In the genomic region with DNA sequence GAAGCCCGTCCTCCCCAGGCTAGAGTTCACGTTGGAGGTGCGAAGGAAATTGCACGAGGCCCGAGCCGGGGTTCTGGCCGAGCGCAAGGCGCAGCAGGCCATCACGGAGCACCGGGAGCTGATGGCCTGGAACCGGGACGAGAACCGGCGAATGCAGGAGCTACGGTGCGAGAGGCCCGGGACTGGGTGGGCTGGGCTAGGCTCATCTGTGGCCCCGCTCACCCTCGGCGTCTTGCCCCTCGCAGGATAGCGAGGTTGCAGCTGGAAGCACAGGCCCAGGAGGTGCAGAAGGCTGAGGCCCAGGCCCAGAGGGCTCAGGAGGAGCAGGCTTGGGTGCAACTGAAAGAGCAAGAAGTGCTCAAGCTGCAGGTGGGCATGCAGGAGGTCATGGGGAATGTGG, we compare ENCODE assay signal across 8 mouse cellular contexts. TPM values are rescaled to one million over a fixed set of nuclear protein-coding genes. Genes with fewer than 3 reads are reported as not detected.
DNase-seq lines count a peak whose midpoint lies in the region; ATAC-seq and TF ChIP-seq lines count a peak whose summit lies in the region.

No protein-coding gene starts in this region.

- H3K27me3 ChIP-seq in liver, postnatal 0 days (ENCODE audit: insufficient read depth, low read length): no peaks in the 10 kb centered on the region

- no peaks in the 10 kb centered on the region for H3K9me3 ChIP-seq in liver, postnatal 0 days (ENCODE audit: low read length)

- peak; percentile 18 for ATAC-seq in granulocyte monocyte progenitor cell, adult 5-6 weeks (replicated peaks; ENCODE audit: poor library complexity, severe bottlenecking)
- peak; percentile 23; the same call in 1 of the 2 replicates for ATAC-seq in liver, postnatal 0 days

- peaks cover 19% of the 10 kb centered on the region for H3K4me1 ChIP-seq in liver, postnatal 0 days (ENCODE audit: insufficient read depth)

- 1% methylated on average over 23 of the region's 23 CpGs for WGBS in liver, postnatal 0 days (ENCODE audit: insufficient replicate concordance)

- peak overlapping the region; percentile 92 for H3K4me3 ChIP-seq in liver, postnatal 0 days (ENCODE audit: low read depth, low read length)

- peak; percentile 34 for DNase-seq in gastrocnemius, postnatal 10 days
- no peak for DNase-seq in gastrocnemius, postnatal 4 days (ENCODE audit: low spot score in 2 of 2)
- DNase-seq in retina, embryonic 14.5 days (ENCODE audit: low spot score): peak; percentile 22
- no peak for DNase-seq in retina, postnatal 1 day
- DNase-seq in liver, postnatal 0 days: no peak
- DNase-seq in B cell, adult 2 months: no peak
- DNase-seq in adrenal gland, postnatal 36 days: no peak

- no peak for TF ChIP-seq CTCF in liver, postnatal 0 days (IDR thresholded peaks at IDR 0.05; ENCODE audit: low read depth)

- H3K4me2 ChIP-seq in liver, postnatal 0 days (ENCODE audit: low read depth, low read length): peak overlapping the region; percentile 76

- H3K27ac ChIP-seq in liver, postnatal 0 days (ENCODE audit: low read depth): peak overlapping the region; percentile 51; the same call in 1 of the 2 replicates

- TF ChIP-seq EP300 in liver, postnatal 0 days (IDR thresholded peaks at IDR 0.05; ENCODE audit: low read depth): no peak

- H3K9ac ChIP-seq in liver, postnatal 0 days (replicated peaks): peak overlapping the region; percentile 88

- peaks cover 7% of the 10 kb centered on the region for H3K36me3 ChIP-seq in liver, postnatal 0 days (replicated peaks; ENCODE audit: insufficient read depth, low read length)

RNA-seq across cellular contexts. Expression of gene Mrps26, which starts 0.5 kb away (rescaled TPM):
- 10 to 100 TPM; 48.6 to 51.2 TPM for total RNA-seq in gastrocnemius, postnatal 10 days (2021)
- 10 to 100 TPM; 51.9 to 60.9 TPM for total RNA-seq in gastrocnemius, postnatal 4 days (2021)
- 66.7 and 82.1 TPM in 2 replicates for total RNA-seq in granulocyte monocyte progenitor cell, adult 5-6 weeks (2014; fragmentation: Nextera tagmentation)
- total RNA-seq in granulocyte monocyte progenitor cell, adult 5-6 weeks (2017): 47.1 and 52.4 TPM in 2 replicates
- 38.8 and 39.8 TPM in 2 replicates for polyA plus RNA-seq in liver, postnatal 0 days (2015; fragmentation: Nextera tagmentation; extraction: Ambion mirVana)
- 10 to 100 TPM; 56.5 to 70.3 TPM for total RNA-seq in adrenal gland, postnatal 36 days (2021)

RNA-seq across cellular contexts. Expression of gene Oxt, which starts 11.9 kb away (rescaled TPM):
- not detected for total RNA-seq in gastrocnemius, postnatal 10 days (2021)
- not detected for total RNA-seq in gastrocnemius, postnatal 4 days (2021)
- not detected in 2 replicates for total RNA-seq in granulocyte monocyte progenitor cell, adult 5-6 weeks (2014; fragmentation: Nextera tagmentation)
- total RNA-seq in granulocyte monocyte progenitor cell, adult 5-6 weeks (2017): not detected in 2 replicates
- not detected in 2 replicates for polyA plus RNA-seq in liver, postnatal 0 days (2015; fragmentation: Nextera tagmentation; extraction: Ambion mirVana)
- not detected for total RNA-seq in adrenal gland, postnatal 36 days (2021)

RNA-seq across cellular contexts. Expression of gene Avp, which starts 18.3 kb away (rescaled TPM):
- total RNA-seq in gastrocnemius, postnatal 10 days (2021): under 1 TPM in 1 of 2 experiments, not detected in 1; 0.50 TPM
- not detected for total RNA-seq in gastrocnemius, postnatal 4 days (2021)
- total RNA-seq in granulocyte monocyte progenitor cell, adult 5-6 weeks (2014; fragmentation: Nextera tagmentation): not detected in 2 replicates
- total RNA-seq in granulocyte monocyte progenitor cell, adult 5-6 weeks (2017): not detected in 2 replicates
- polyA plus RNA-seq in liver, postnatal 0 days (2015; fragmentation: Nextera tagmentation; extraction: Ambion mirVana): not detected in 2 replicates
- total RNA-seq in adrenal gland, postnatal 36 days (2021): not detected

Comparison
In these comparisons a context has a peak if more than half of its experiments do, and no peak if none do; other contexts are left out.
1. DNase-seq: peak in gastrocnemius, postnatal 10 days (single experiment) and retina, embryonic 14.5 days (single experiment); none in gastrocnemius, postnatal 4 days (0 of 2), retina, postnatal 1 day (single experiment), liver, postnatal 0 days (single experiment), B cell, adult 2 months (0 of 2) and adrenal gland, postnatal 36 days (0 of 2).